Mouse (Mus musculus) heart, embryonic 15.5 days (tissue): ENCODE measurements at regions not wholly inside any gene's neighbourhood (a gene's known extent, or its start where the extent isn't known, plus 50 kb on each side); places are given as distances from the start of the nearest gene placed in this dataset.

Experiments used
- ATAC-seq: fragments of 200-750 bp; cut with Nextera tagmentation; replicated peaks from 2 replicates; pipeline ENCODE4 v1.8.0; 2017; ENCODE audit warnings: low read depth, moderate TSS enrichment; ENCODE audit not compliant: insufficient number of reproducible peaks, insufficient read depth, low FRiP score
- H3K27ac ChIP-seq: fragments of 300-500 bp; sonication (generic); 2 replicates; pipeline ENCODE4 v1.5.1; 2015; ENCODE audit warnings: mild to moderate bottlenecking, inconsistent platforms
- H3K27me3 ChIP-seq: fragments of 300-500 bp; sonication (generic); 2 replicates; pipeline ENCODE4 v1.6.1; 2015; ENCODE audit warnings: inconsistent platforms
- H3K36me3 ChIP-seq: fragments of 300-500 bp; sonication (generic); 2 replicates; pipeline ENCODE4 v1.6.1; 2015; ENCODE audit warnings: mild to moderate bottlenecking, inconsistent platforms
- H3K4me1 ChIP-seq: fragments of 300-500 bp; sonication (generic); replicated peaks from 2 replicates; pipeline ENCODE4 v1.6.1; 2015; ENCODE audit warnings: inconsistent platforms
- H3K4me2 ChIP-seq: fragments of 300-500 bp; sonication (generic); 2 replicates; pipeline ENCODE4 v1.6.1; 2015; ENCODE audit warnings: inconsistent platforms, mild to moderate bottlenecking, moderate library complexity
- H3K4me3 ChIP-seq: fragments of 300-500 bp; sonication (generic); 2 replicates; pipeline ENCODE4 v1.5.1; 2015; ENCODE audit warnings: mild to moderate bottlenecking, inconsistent platforms
- H3K9ac ChIP-seq: fragments of 300-500 bp; sonication (generic); 2 replicates; pipeline ENCODE4 v1.6.1; 2015; ENCODE audit warnings: mild to moderate bottlenecking, inconsistent platforms
- H3K9me3 ChIP-seq: fragments of 300-500 bp; sonication (generic); replicated peaks from 2 replicates; pipeline ENCODE4 v1.6.1; 2016; ENCODE audit warnings: inconsistent platforms
- WGBS: fragments of 180-500 bp; shearing (Covaris S2); methylation state at CpG from one replicate; pipeline ENCODE4 v1.1.7; 2015; ENCODE audit warnings: mixed read lengths; 5-methylcytosine and 5-hydroxymethylcytosine counted together

DNA sequence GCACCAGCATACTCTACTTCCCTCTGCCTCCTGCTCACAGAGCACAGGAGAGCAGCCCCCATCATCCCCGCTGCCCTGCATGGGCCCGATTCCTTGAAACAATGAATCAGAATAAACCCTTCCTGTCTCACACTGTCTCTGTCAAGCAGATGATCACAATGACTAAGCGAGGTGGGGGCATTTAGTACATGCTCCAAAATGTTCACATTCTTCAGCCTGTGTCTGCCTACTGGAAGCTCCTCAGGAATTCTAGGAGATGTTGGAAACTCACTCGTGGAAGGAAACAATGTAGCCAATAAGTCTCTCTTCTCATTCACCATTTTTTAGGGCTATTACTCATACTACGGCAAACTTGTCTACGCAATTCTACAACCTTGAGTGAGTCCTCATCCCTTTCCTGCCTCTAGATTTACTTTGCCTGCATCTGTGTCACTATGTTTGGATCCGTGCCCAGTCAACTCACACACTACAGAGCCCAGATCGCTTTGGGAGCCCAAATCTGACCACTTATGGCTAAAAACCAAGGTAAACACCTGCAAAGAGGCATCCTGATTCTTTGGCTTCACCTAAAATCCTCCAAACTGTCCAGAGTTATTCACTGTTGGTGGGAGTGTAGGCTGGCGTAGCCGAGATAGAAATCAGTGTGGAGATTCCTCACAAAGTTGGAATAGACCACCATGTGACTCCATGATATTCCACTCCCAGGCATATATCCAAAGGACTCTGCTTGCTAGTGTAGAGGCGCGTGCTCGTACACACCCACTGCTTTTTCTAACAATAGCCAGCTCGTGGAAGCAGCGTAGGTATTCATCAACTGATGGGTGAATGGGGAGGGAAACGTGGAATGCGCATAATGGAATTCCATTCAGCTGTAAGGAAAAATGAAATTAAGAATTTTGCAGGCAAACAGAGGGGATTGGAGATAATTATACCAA, 63.1 kb upstream of the Srrm4 start:
- no peaks in the 10 kb centered on the region for H3K9me3 ChIP-seq
- H3K9ac ChIP-seq, result no peak overlapping the region
- H3K4me3 ChIP-seq, result no peak overlapping the region
- no peaks in the 10 kb centered on the region for H3K27me3 ChIP-seq
- no peak for ATAC-seq
- no peak overlapping the region for H3K4me2 ChIP-seq
- H3K4me1 ChIP-seq, result no peaks in the 10 kb centered on the region
- WGBS, result 85% methylated on average over 17 of the region's 17 CpGs
- H3K36me3 ChIP-seq, result no peaks in the 10 kb centered on the region
- H3K27ac ChIP-seq, result no peak overlapping the region
